Mouse (Mus musculus) CD4-positive naive resting alpha-beta T cell, adult 57 days (primary cell): ENCODE measurements around the gene Krt39. TPM values are rescaled to one million over a fixed set of nuclear protein-coding genes. Genes with fewer than 3 reads are reported as not detected.

Experiments
- total RNA-seq: library from RNA; stranded (reverse); gene quantifications from one replicate; pipeline ENCODE4 v1.2.4, GENCODE M21; 2023

Krt39 gene
- not detected for total RNA-seq

GRCm38 (mm10) chr11:99521288-99521860 lies at the start of gene Krt39:
Gene Krt39 (minus strand): TSS chr11:99521338.

GRCm38 (mm10) chr11:99566530-99566929 lies 45.4 kb upstream of the Krt39 start, which contains the start of gene Krtap3-1:
Gene Krtap3-1 (minus strand): TSS chr11:99566630.

DNA sequence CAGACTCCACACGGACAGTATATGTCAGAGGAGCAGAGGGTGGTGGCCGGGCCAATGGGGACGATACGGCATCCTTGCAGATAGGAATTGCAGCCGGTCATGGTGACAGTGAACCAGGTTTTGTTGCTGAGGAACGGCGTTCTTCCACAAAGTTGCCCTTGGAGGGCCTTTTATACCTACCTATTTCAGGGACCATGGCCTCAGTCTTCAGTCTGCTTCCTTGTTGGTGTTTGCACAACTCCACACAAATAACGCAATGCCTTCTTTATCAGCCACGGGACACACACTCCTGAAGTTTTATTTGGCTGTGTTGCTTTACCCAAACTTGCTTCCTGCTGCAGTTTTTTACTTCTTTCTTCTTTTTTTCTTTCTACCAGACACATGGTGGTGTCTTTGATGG lies 38.2 kb upstream of the Krt39 start, which contains the start of gene Gm11939:
Gene Gm11939 (minus strand): TSS at position 101 of the 400 bp plus-strand sequence.

GRCm38 (mm10) chr11:99556753-99557152 lies 35.6 kb upstream of the Krt39 start, which contains the start of gene Krtap3-2:
Gene Krtap3-2 (minus strand): TSS chr11:99556853.

DNA sequence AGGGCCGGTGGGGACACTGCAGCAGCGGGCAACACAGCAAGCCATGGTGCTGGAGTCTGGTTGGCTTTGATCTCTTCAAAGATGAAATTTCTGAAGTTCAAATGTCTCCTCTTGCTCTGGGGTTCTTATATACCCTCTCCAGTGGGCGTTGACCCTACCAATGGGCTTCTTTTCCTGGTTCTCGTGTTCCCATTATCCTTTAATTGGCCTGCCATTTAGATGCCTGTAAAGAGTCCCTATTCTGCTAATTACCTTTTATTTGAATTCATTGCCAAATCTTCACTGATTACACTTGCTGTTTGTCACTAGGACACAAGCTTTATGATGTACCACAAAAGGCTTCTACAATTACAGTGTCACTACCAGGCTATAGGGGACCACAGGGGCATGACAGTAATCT lies 29.6 kb upstream of the Krt39 start, which contains the start of gene Krtap3-3:
Gene Krtap3-3 (minus strand): TSS at position 101 of the 400 bp plus-strand sequence.

DNA sequence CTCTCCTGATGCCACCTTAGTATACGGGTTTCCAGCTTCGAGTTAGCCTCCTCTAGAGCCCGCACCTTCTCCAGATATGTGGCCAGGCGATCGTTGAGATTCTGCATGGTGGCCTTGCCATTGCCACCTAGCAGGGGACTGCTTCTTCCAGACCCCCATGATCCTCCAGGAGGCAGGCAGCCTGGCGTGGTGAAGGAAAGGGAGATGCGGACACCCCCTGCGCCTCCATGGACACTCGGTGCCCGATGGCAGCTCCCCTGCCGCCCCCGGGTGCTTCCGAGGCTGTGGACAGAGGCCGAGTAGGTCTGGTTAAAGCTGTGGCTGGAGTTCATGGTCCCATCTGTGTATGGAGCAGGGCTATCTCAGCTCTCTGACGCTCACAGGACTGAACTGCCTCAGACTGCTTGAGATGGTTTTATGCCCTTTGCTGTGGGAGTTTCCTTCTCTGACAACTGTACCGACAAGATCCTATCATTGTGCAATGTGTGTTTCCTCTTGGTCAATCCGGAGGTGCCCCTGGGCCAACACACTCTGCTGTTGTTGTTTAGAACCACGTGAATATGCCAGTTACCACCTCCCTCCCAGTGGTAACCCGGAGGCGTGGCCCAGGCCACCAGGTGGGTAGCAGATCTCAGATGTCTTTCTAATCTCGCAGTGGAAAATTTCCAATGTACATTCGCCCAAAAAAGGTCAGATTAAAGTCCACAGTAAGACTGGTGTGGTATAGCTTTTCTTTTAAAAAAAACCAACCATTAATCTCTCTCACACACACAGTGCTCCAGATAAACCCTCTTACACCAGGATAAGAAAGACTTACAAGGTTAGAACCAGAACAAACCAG lies 28.2 kb downstream of the Krt39 start, which contains the start of gene Krt23:
Gene Krt23 (minus strand): TSS at position 405 of the 841 bp plus-strand sequence.

Other genes with a start within 250 kb of the Krt39 start
- not detected for gene Krt24, start 236.1 kb downstream of the Krt39 start, total RNA-seq
- not detected for gene Krt25, start 198.4 kb downstream of the Krt39 start, total RNA-seq
- gene Krt26, start 183.4 kb downstream of the Krt39 start, total RNA-seq = not detected
- not detected for gene Krt27, start 170.2 kb downstream of the Krt39 start, total RNA-seq
- gene Krt28, start 146.4 kb downstream of the Krt39 start, total RNA-seq = not detected
- gene Krt10, start 132.0 kb downstream of the Krt39 start, total RNA-seq = 1.2 TPM
- gene Krt12, start 99.1 kb downstream of the Krt39 start, total RNA-seq = not detected
- gene Krt20, start 83.2 kb downstream of the Krt39 start, total RNA-seq = not detected
- gene Krt23, start 28.2 kb downstream of the Krt39 start, total RNA-seq = not detected
- gene Krt40, start 21.8 kb upstream of the Krt39 start, total RNA-seq = not detected
- gene Krtap3-3, start 29.5 kb upstream of the Krt39 start, total RNA-seq = not detected
- gene Krtap3-2, start 35.5 kb upstream of the Krt39 start, total RNA-seq = not detected
- not detected for gene Gm11939, start 38.1 kb upstream of the Krt39 start, total RNA-seq
- not detected for gene Krtap3-1, start 45.3 kb upstream of the Krt39 start, total RNA-seq
- gene Krtap1-5, start 59.7 kb upstream of the Krt39 start, total RNA-seq = not detected
- gene Krtap1-4, start 62.3 kb upstream of the Krt39 start, total RNA-seq = not detected
- gene Krtap1-3, start 70.0 kb upstream of the Krt39 start, total RNA-seq = not detected
- gene Krtap9-3, start 76.8 kb upstream of the Krt39 start, total RNA-seq = not detected
- gene Gm11938, start 82.0 kb upstream of the Krt39 start, total RNA-seq = not detected
- not detected for gene Gm11937, start 88.9 kb upstream of the Krt39 start, total RNA-seq
- not detected for gene Krtap2-4, start 93.5 kb upstream of the Krt39 start, total RNA-seq
- gene Gm11562, start 99.1 kb upstream of the Krt39 start, total RNA-seq = not detected
- gene Krtap4-1, start 106.9 kb upstream of the Krt39 start, total RNA-seq = not detected
- not detected for gene Krtap4-2, start 113.7 kb upstream of the Krt39 start, total RNA-seq
- not detected for gene Krtap4-7, start 122.8 kb upstream of the Krt39 start, total RNA-seq
- not detected for gene Gm11555, start 128.9 kb upstream of the Krt39 start, total RNA-seq
- gene Gm11563, start 137.6 kb upstream of the Krt39 start, total RNA-seq = not detected
- gene Krtap4-6, start 144.6 kb upstream of the Krt39 start, total RNA-seq = not detected
- not detected for gene Gm14190, start 169.4 kb upstream of the Krt39 start, total RNA-seq
- gene Gm14180, start 213.0 kb upstream of the Krt39 start, total RNA-seq = not detected